Mouse (Mus musculus) embryonic facial prominence, embryonic 15.5 days (tissue): ENCODE data around the gene 1600014C23Rik. TPM values are rescaled to one million over a fixed set of nuclear protein-coding genes. Genes with fewer than 3 reads are reported as not detected.

ENCODE experiments used
- ATAC-seq: fragments of 200-750 bp; cut with Nextera tagmentation; 2 replicates; pipeline ENCODE4 v1.8.0; 2017; ENCODE audit warnings: low read depth, moderate TSS enrichment; ENCODE audit not compliant: insufficient number of reproducible peaks, low FRiP score, low TSS enrichment
- H3K27ac ChIP-seq: fragments of 300-500 bp; sonication (generic); replicated peaks from 2 replicates; pipeline ENCODE4 v1.5.1; 2015; ENCODE audit warnings: mild to moderate bottlenecking, inconsistent platforms
- H3K27me3 ChIP-seq: fragments of 300-500 bp; sonication (generic); 2 replicates; pipeline ENCODE4 v1.6.1; 2015; ENCODE audit warnings: inconsistent platforms
- H3K36me3 ChIP-seq: fragments of 300-500 bp; sonication (generic); 2 replicates; pipeline ENCODE4 v1.6.1; 2015; ENCODE audit warnings: mild to moderate bottlenecking, inconsistent platforms
- H3K4me1 ChIP-seq: fragments of 300-500 bp; sonication (generic); 2 replicates; pipeline ENCODE4 v1.6.1; 2015; ENCODE audit warnings: inconsistent platforms
- H3K4me2 ChIP-seq: fragments of 300-500 bp; sonication (generic); replicated peaks from 2 replicates; pipeline ENCODE4 v1.6.1; 2015; ENCODE audit warnings: mild to moderate bottlenecking, inconsistent platforms
- H3K4me3 ChIP-seq: fragments of 300-500 bp; sonication (generic); replicated peaks from 2 replicates; pipeline ENCODE4 v1.5.1; 2015; ENCODE audit warnings: mild to moderate bottlenecking, inconsistent platforms
- H3K9ac ChIP-seq: fragments of 300-500 bp; sonication (generic); 2 replicates; pipeline ENCODE4 v1.6.1; 2015; ENCODE audit warnings: inconsistent platforms
- H3K9me3 ChIP-seq: fragments of 300-500 bp; sonication (generic); replicated peaks from 2 replicates; pipeline ENCODE4 v1.6.1; 2016; ENCODE audit warnings: inconsistent platforms
- WGBS: fragments of 180-500 bp; shearing (Covaris S2); methylation state at CpG from one replicate; pipeline ENCODE4 v1.1.7; 2015; 5-methylcytosine and 5-hydroxymethylcytosine counted together
- polyA plus RNA-seq: library from polyadenylated mRNA; unstranded; fragments of >200 nt; fragmentation: Nextera tagmentation; extraction: Ambion mirVana; gene quantifications from 2 replicates; pipeline ENCODE4 v1.2.1, GENCODE M21; 2015

Gene 1600014C23Rik
- polyA plus RNA-seq, 1 experiment from 2014 or later = not detected

- H3K4me3 ChIP-seq = peak within 1 kb of the TSS; percentile 83
- no peaks in the 10 kb centered on the region for H3K27me3 ChIP-seq
- no peaks in the 10 kb centered on the region for H3K36me3 ChIP-seq
- WGBS = under 1% methylated on average over 37 of the region's 50 CpGs
- ATAC-seq = peak; percentile 87
- peak within 1 kb of the TSS; percentile 87 for H3K27ac ChIP-seq
- H3K9me3 ChIP-seq = no peaks in the 10 kb centered on the region
- peak within 1 kb of the TSS; percentile 81 for H3K9ac ChIP-seq
- H3K4me2 ChIP-seq = peak within 1 kb of the TSS; percentile 72
- H3K4me1 ChIP-seq = peaks cover 26% of the 10 kb centered on the region
Measured at GRCm38 (mm10) chr17:45686093-45686619, 47.5 kb downstream of the 1600014C23Rik start, which contains the start of gene Mrpl14. Gene Mrpl14, plus strand, starts transcription at chr17:45686322.

DNA sequence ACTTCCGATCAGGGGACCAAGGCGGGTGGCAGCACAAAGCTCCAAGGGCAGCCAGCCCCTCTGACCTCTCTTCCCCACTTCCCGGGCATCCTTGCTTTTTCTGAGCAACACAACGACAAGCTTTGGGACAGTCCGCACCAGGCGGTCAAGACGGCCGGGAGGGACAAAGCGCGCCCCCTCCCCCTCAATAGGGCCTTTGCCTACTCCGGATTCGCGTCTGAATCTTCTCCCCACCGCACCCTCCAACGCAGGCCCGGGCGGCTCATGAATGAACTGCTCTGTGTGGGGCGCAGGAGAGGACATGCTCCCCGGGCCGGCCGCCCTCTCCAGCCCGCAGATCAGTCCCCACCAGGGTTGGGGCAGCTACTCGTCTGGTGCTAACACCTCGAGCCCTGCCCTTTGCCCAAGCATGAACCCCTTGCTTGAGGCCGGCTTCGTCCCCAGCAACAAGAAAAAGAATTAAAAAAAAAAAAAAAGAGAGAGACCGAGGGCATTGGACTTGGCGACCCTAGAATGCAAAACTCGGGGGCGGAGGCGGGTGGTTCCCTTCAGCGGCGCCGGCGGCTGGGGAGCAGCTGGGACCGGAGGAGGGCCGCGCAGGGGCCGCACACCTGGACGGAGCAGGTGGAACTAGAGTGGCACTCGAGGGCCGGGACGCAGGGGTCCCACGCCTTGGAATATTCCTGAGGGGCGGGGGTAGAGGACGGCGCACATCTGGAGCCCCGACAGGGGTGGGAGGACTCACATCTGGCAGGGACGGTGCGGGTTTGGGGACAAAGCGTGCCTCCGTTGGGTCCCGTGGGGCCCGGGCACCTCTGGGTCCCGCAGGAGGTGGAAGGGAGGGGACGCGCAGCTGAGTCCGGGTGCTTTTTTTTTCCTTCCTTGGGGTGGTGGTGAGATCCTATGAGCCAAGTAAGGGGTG lies 48.2 kb downstream of the 1600014C23Rik start:
- H3K27ac ChIP-seq = peak overlapping the region; percentile 87
- H3K27me3 ChIP-seq = no peaks in the 10 kb centered on the region
- no peaks in the 10 kb centered on the region for H3K9me3 ChIP-seq
- under 1% methylated on average over 58 of the region's 58 CpGs for WGBS
- peak; percentile 35 for ATAC-seq
- peak overlapping the region; percentile 83 for H3K4me3 ChIP-seq
- H3K4me2 ChIP-seq = peak overlapping the region; percentile 72
- H3K4me1 ChIP-seq = peaks cover 34% of the 10 kb centered on the region
- no peaks in the 10 kb centered on the region for H3K36me3 ChIP-seq
- peak overlapping the region; percentile 77 for H3K9ac ChIP-seq

GRCm38 (mm10) chr17:45684667-45685131 lies 48.9 kb downstream of the 1600014C23Rik start:
- Histone ChIP-seq H3K27me3 (no peaks in the 10 kb centered on the region), H3K4me3 (peak overlapping the region; percentile 83), H3K36me3 (no peaks in the 10 kb centered on the region), H3K9me3 (no peaks in the 10 kb centered on the region), H3K27ac (peak overlapping the region; percentile 87), H3K4me2 (peak overlapping the region; percentile 72), H3K9ac (peak overlapping the region; percentile 77), H3K4me1 (peaks cover 36% of the 10 kb centered on the region)
- 24% methylated on average over 14 of the region's 14 CpGs for WGBS
- peak; percentile 6; the same call in 1 of the 2 replicates for ATAC-seq

Other genes starting within 250 kb of the 1600014C23Rik start
- 15.8 and 16.6 TPM in 2 replicates for gene Aars2, start 227.0 kb downstream of the 1600014C23Rik start, polyA plus RNA-seq
- 3.2 and 6.2 TPM in 2 replicates for gene Tcte1, start 210.4 kb downstream of the 1600014C23Rik start, polyA plus RNA-seq
- 3.9 and 4.7 TPM in 2 replicates for gene Tmem151b, start 184.2 kb downstream of the 1600014C23Rik start, polyA plus RNA-seq
- gene Nfkbie, start 178.1 kb downstream of the 1600014C23Rik start, polyA plus RNA-seq = 5.5 and 6.3 TPM in 2 replicates
- 133 and 139 TPM in 2 replicates for gene Slc35b2, start 170.0 kb downstream of the 1600014C23Rik start, polyA plus RNA-seq
- 1,563 and 1,577 TPM in 2 replicates for gene Hsp90ab1, start 160.6 kb downstream of the 1600014C23Rik start, polyA plus RNA-seq
- gene Slc29a1, start 134.2 kb downstream of the 1600014C23Rik start, polyA plus RNA-seq = 92.7 and 99.7 TPM in 2 replicates
- 29.9 and 41.1 TPM in 2 replicates for gene Mymx, start 131.7 kb downstream of the 1600014C23Rik start, polyA plus RNA-seq
- 0.71 and 0.77 TPM in 2 replicates for gene Capn11, start 74.5 kb downstream of the 1600014C23Rik start, polyA plus RNA-seq
- gene Mrpl14, start 47.5 kb downstream of the 1600014C23Rik start, polyA plus RNA-seq = 157 and 165 TPM in 2 replicates
- gene Tmem63b, start 46.9 kb downstream of the 1600014C23Rik start, polyA plus RNA-seq = 45.8 and 52.4 TPM in 2 replicates